Mouse (Mus musculus) liver, adult 2 months (tissue): ENCODE measurements at regions not wholly inside any gene's neighbourhood (a gene's known extent, or its start where the extent isn't known, plus 50 kb on each side); places are given as distances from the start of the nearest gene placed in this dataset.

ENCODE experiments used
- CTCF ChIP-seq: fragments of 200-500 bp; IDR thresholded peaks from 2 replicates; pipeline ENCODE4 v1.5.1; 2011; ENCODE audit warnings: low read depth, low read length, control low read depth
- POLR2A ChIP-seq: fragments of 200-500 bp; IDR thresholded peaks from 2 replicates; pipeline ENCODE4 v1.6.1; 2011; ENCODE audit warnings: low read length, control low read depth; ENCODE audit not compliant: insufficient read depth; ENCODE audit errors: extremely low read depth

- TF ChIP-seq CTCF (no peak), POLR2A (no peak)
These were observed 163.8 kb downstream of the 1810013L24Rik start for GRCm38 (mm10) chr16:8993521-8994250.
